Mouse (Mus musculus) olfactory bulb, adult 2 months (tissue): Measurements from ENCODE around the gene Vmn1r55.

ENCODE experiments used
- CTCF ChIP-seq: fragments of 200-500 bp; IDR thresholded peaks from 2 replicates; pipeline ENCODE4 v1.5.1; 2012; ENCODE audit warnings: low read depth, mild to moderate bottlenecking, low read length, moderate library complexity; ENCODE audit not compliant: insufficient read depth
- POLR2A ChIP-seq: fragments of 200-500 bp; IDR thresholded peaks from 2 replicates; pipeline ENCODE4 v1.6.1; 2012; ENCODE audit warnings: mild to moderate bottlenecking, low read depth, low read length, moderate library complexity; ENCODE audit not compliant: insufficient read depth

- TF ChIP-seq CTCF (no peak), POLR2A (no peak)
Observed at GRCm38 (mm10) chr7:5112701-5113100, 36.8 kb downstream of the Vmn1r55 start.
